ENCODE assay signal across 8 mouse cellular contexts in the genomic region with DNA sequence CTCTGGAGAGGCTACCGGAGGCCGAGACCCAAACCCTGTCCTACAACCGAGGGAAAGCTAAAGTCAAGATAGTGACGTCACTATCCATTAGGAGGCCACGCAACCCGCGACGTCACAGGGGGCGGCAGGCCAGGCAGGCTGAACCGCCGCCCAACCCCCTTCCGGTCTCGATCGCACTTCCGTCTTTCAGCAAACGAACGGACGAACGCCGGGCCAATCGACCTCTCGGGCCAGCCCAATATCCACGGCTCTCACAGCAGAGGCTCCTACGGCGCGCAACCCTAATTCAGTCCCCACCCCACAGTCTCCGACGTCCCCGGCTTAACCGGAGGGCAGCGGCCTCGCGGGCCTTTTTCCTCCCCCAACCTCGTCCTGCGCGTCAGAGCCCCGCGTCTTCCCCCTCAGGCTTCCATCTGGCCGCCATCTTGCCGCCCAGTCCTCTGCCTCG. TPM values are rescaled to one million over a fixed set of nuclear protein-coding genes. Genes with fewer than 3 reads are reported as not detected.
DNase-seq lines count a peak whose midpoint lies in the region; ATAC-seq and TF ChIP-seq lines count a peak whose summit lies in the region.

A gene (plus strand): TSS at position 192 of the 448 bp plus-strand sequence.

- H3K79me2 ChIP-seq in MEL (ENCODE audit: control insufficient read depth, insufficient read depth, low read length, poor library complexity) = peaks cover 26% of the 10 kb centered on the region

- peak within 1 kb of the TSS; percentile 88 for H3K9ac ChIP-seq in MEL (ENCODE audit: control insufficient read depth, low read depth, low read length, poor library complexity, severe bottlenecking)
- H3K9ac ChIP-seq in forebrain, postnatal 0 days = peak within 1 kb of the TSS; percentile 99
- peak within 1 kb of the TSS; percentile 100 for H3K9ac ChIP-seq in lung, postnatal 0 days (replicated peaks; ENCODE audit: low read depth)

- H3K27ac ChIP-seq in MEL (ENCODE audit: control insufficient read depth, low read depth, low read length) = peak within 1 kb of the TSS; percentile 88
- peak within 1 kb of the TSS; percentile 97 for H3K27ac ChIP-seq in forebrain, postnatal 0 days (ENCODE audit: low read depth, low read length)
- peak within 1 kb of the TSS; percentile 99 for H3K27ac ChIP-seq in lung, postnatal 0 days (ENCODE audit: low read length)

- no peak for TF ChIP-seq POLR2A in MEL (IDR thresholded peaks at IDR 0.05; ENCODE audit: control insufficient read depth in 1 of 2, insufficient read depth in 1 of 2, low read depth in 1 of 2, low read length in 2 of 2, poor library complexity in 1 of 2)

- H3K27me3 ChIP-seq in MEL (ENCODE audit: control insufficient read depth in 1 of 2, insufficient read depth in 2 of 2, low read length in 2 of 2) = no peaks in the 10 kb centered on the region
- no peaks in the 10 kb centered on the region for H3K27me3 ChIP-seq in forebrain, postnatal 0 days (ENCODE audit: insufficient read depth, low read length)
- no peaks in the 10 kb centered on the region for H3K27me3 ChIP-seq in lung, postnatal 0 days (replicated peaks; ENCODE audit: insufficient read depth, low read length)

- peaks cover 13 to 36% of the 10 kb centered on the region in 2 experiments for H3K36me3 ChIP-seq in MEL (ENCODE audit: control insufficient read depth in 1 of 2, insufficient read depth in 2 of 2, low read length in 2 of 2)
- H3K36me3 ChIP-seq in forebrain, postnatal 0 days (ENCODE audit: insufficient read depth) = peaks cover 16% of the 10 kb centered on the region
- H3K36me3 ChIP-seq in lung, postnatal 0 days (ENCODE audit: insufficient read depth, low read length) = peaks cover 15% of the 10 kb centered on the region; the same call in 1 of the 2 replicates

- H3K4me1 ChIP-seq in MEL (ENCODE audit: control insufficient read depth in 1 of 2, insufficient read depth in 2 of 2, low read length in 2 of 2) = peaks cover 12 to 30% of the 10 kb centered on the region in 2 experiments
- H3K4me1 ChIP-seq in forebrain, postnatal 0 days (ENCODE audit: insufficient read depth) = peaks cover 19% of the 10 kb centered on the region
- H3K4me1 ChIP-seq in lung, postnatal 0 days (ENCODE audit: insufficient read depth, low read depth, low read length) = peaks cover 11% of the 10 kb centered on the region; the same call in 1 of the 2 replicates

- peak; percentile 15; the same call in 1 of the 2 replicates for ATAC-seq in forebrain, postnatal 0 days
- ATAC-seq in hematopoietic stem cell, adult 5-6 weeks (replicated peaks in 1 of 2; ENCODE audit: insufficient read depth in 1 of 2, low FRiP score in 2 of 2, low TSS enrichment in 1 of 2, low read depth in 1 of 2, poor library complexity in 2 of 2, severe bottlenecking in 2 of 2) = peak; percentile 38 to 57
- peak; percentile 33 for ATAC-seq in lung, postnatal 0 days

- peak within 1 kb of the TSS; percentile 74 to 85 for H3K4me3 ChIP-seq in MEL (ENCODE audit: control insufficient read depth in 1 of 2, insufficient read depth in 1 of 2, low read depth in 2 of 2, low read length in 2 of 2)
- H3K4me3 ChIP-seq in forebrain, postnatal 0 days (ENCODE audit: low read depth, low read length) = peak within 1 kb of the TSS; percentile 100
- peak within 1 kb of the TSS; percentile 99 for H3K4me3 ChIP-seq in lung, postnatal 0 days (ENCODE audit: low read depth, low read length)

- WGBS in forebrain, postnatal 0 days = under 1% methylated on average over 40 of the region's 41 CpGs
- under 1% methylated on average over 38 of the region's 41 CpGs for WGBS in lung, postnatal 0 days

- TF ChIP-seq EP300 in MEL (IDR thresholded peaks at IDR 0.05; ENCODE audit: low read depth in 1 of 2, low read length in 2 of 2) = no peak
- TF ChIP-seq EP300 in lung, postnatal 0 days (IDR thresholded peaks at IDR 0.05) = 0 out of 2 replicates have a peak, but pooled peaks have one; percentile 5

- DNase-seq in MEL (ENCODE audit: low read depth, low spot score) = peak; percentile 96
- peak; percentile 72 to 82 for DNase-seq in cerebellum, adult 18-20 months
- DNase-seq in forebrain, postnatal 0 days = peak; percentile 80
- peak; percentile 54 for DNase-seq in layer of hippocampus, adult 9-10 months (ENCODE audit: low spot score)
- peak; percentile 96 for DNase-seq in lung, postnatal 0 days (ENCODE audit: low spot score)
- DNase-seq in ovary, postnatal 14 days (ENCODE audit: low spot score) = peak; percentile 59
- DNase-seq in thymus, postnatal 14 days = peak; percentile 86

- no peak for TF ChIP-seq RAD21 in MEL (IDR thresholded peaks at IDR 0.05; ENCODE audit: low read depth, low read length)

- peak within 1 kb of the TSS; percentile 93 for H3K4me2 ChIP-seq in forebrain, postnatal 0 days (ENCODE audit: low read depth)
- H3K4me2 ChIP-seq in lung, postnatal 0 days (replicated peaks; ENCODE audit: low read depth, low read length) = peak within 1 kb of the TSS; percentile 89

- no peak for TF ChIP-seq CTCF in MEL (IDR thresholded peaks at IDR 0.05 in 2 of 3, conservative IDR thresholded peaks at IDR 0.05 in 1 of 3; ENCODE audit: control insufficient read depth in 1 of 3, insufficient read depth in 1 of 3, low read depth in 2 of 3, low read length in 3 of 3, poor library complexity in 1 of 3, severe bottlenecking in 1 of 3)
- no peak for TF ChIP-seq CTCF in forebrain, postnatal 0 days (IDR thresholded peaks at IDR 0.05; ENCODE audit: low read depth)
- TF ChIP-seq CTCF in lung, postnatal 0 days (IDR thresholded peaks at IDR 0.05) = no peak

- H3K9me3 ChIP-seq in MEL (replicated peaks; ENCODE audit: insufficient read depth, low read length) = no peaks in the 10 kb centered on the region
- no peaks in the 10 kb centered on the region for H3K9me3 ChIP-seq in forebrain, postnatal 0 days (ENCODE audit: low read length)
- H3K9me3 ChIP-seq in lung, postnatal 0 days (ENCODE audit: low read length) = no peaks in the 10 kb centered on the region

TF ChIP-seq in MEL, 35 proteins besides CTCF, POLR2A, EP300 and RAD21:
- TF ChIP-seq ZC3H11A (IDR thresholded peaks at IDR 0.05; ENCODE audit: low read depth, low read length) = no peak
- no peak for TF ChIP-seq USF2 (IDR thresholded peaks at IDR 0.05; ENCODE audit: borderline replicate concordance in 1 of 2, insufficient read depth in 1 of 2, low read depth in 1 of 2, low read length in 2 of 2)
- no peak for TF ChIP-seq ZMIZ1 (IDR thresholded peaks at IDR 0.05; ENCODE audit: low read depth, low read length)
- 0 out of 2 replicates have a peak, but pooled peaks have one; percentile 88 for TF ChIP-seq CHD1 (IDR thresholded peaks at IDR 0.05; ENCODE audit: low read depth, low read length)
- TF ChIP-seq HCFC1 (IDR thresholded peaks at IDR 0.05; ENCODE audit: low read depth, low read length) = no peak; the same call in 1 of the 2 replicates
- 0 out of 2 replicates have a peak, but pooled peaks have one; percentile 36 for TF ChIP-seq MYB (IDR thresholded peaks at IDR 0.05; ENCODE audit: low read depth, low read length)
- no peak for TF ChIP-seq RCOR1 (IDR thresholded peaks at IDR 0.05; ENCODE audit: low read depth, low read length)
- TF ChIP-seq MAZ (IDR thresholded peaks at IDR 0.05; ENCODE audit: low read depth, low read length) = no peak
- TF ChIP-seq MXI1 (IDR thresholded peaks at IDR 0.05; ENCODE audit: low read depth, low read length) = peak; percentile 67; the same call in 1 of the 2 replicates
- no peak for TF ChIP-seq MAFK (IDR thresholded peaks at IDR 0.05; ENCODE audit: borderline replicate concordance, low read depth, low read length)
- no peak for TF ChIP-seq SMC3 (IDR thresholded peaks at IDR 0.05; ENCODE audit: low read depth, low read length)
- TF ChIP-seq ELF1 (IDR thresholded peaks at IDR 0.05; ENCODE audit: low read depth, low read length) = peak; percentile 90
- TF ChIP-seq ETS1 (IDR thresholded peaks at IDR 0.05; ENCODE audit: low read depth, low read length) = peak; percentile 86
TF ChIP-seq in MEL: peak in this region for 5.

RNA-seq across cellular contexts. Expression of the gene that starts here (rescaled TPM):
- 0.65 TPM in 2 replicates for total RNA-seq in MEL (2012; rRNA removed)
- polyA plus RNA-seq in MEL (2012; ENCODE audit: insufficient read depth in 1 of 2, insufficient read length in 2 of 2, low read depth in 1 of 2, low replicate concordance in 2 of 2, missing spikeins in 1 of 2) = under 1 TPM in 1 of 2 experiments, not detected in 1; 0.96 TPM
- total RNA-seq in forebrain, postnatal 0 days (2014; rRNA removed) = 1.00 TPM in 1 of 2 replicates, not detected in the other
- 0.25 and 0.34 TPM in 2 replicates for polyA plus RNA-seq in forebrain, postnatal 0 days (2015; fragmentation: Nextera tagmentation; extraction: Ambion mirVana)
- total RNA-seq in hematopoietic stem cell, adult 5-6 weeks (2017) = 0.63 and 1.6 TPM in 2 replicates
- polyA plus RNA-seq in lung, postnatal 0 days (2015; fragmentation: Nextera tagmentation; extraction: Ambion mirVana) = 0.63 and 0.77 TPM in 2 replicates

Comparison
In these comparisons a context has a peak if more than half of its experiments do, and no peak if none do; other contexts are left out.
1. Peak in every context shown above with its lines: DNase-seq, ATAC-seq, H3K4me3 ChIP-seq and H3K27ac ChIP-seq.
2. Peak in DNase-seq, H3K4me3 ChIP-seq, H3K27ac ChIP-seq and H3K9ac ChIP-seq in MEL; RNA of the gene not detected or under 1 TPM.
3. Peak in DNase-seq, ATAC-seq, H3K4me3 ChIP-seq, H3K27ac ChIP-seq, H3K9ac ChIP-seq and H3K4me2 ChIP-seq in forebrain, postnatal 0 days; RNA of the gene not detected or under 1 TPM.
4. Peak in DNase-seq, ATAC-seq, H3K4me3 ChIP-seq, H3K27ac ChIP-seq, H3K9ac ChIP-seq and H3K4me2 ChIP-seq in lung, postnatal 0 days; RNA of the gene not detected or under 1 TPM.